Mouse (Mus musculus) liver, adult (tissue): Measurements from ENCODE around the gene Dusp2.

Source experiments
- GATA4 ChIP-seq: IDR thresholded peaks from 2 replicates; pipeline ENCODE4 v1.6.1; 2014; ENCODE audit warnings: mild to moderate bottlenecking, low read length; ENCODE audit not compliant: insufficient replicate concordance

Gene Dusp2

DNA sequence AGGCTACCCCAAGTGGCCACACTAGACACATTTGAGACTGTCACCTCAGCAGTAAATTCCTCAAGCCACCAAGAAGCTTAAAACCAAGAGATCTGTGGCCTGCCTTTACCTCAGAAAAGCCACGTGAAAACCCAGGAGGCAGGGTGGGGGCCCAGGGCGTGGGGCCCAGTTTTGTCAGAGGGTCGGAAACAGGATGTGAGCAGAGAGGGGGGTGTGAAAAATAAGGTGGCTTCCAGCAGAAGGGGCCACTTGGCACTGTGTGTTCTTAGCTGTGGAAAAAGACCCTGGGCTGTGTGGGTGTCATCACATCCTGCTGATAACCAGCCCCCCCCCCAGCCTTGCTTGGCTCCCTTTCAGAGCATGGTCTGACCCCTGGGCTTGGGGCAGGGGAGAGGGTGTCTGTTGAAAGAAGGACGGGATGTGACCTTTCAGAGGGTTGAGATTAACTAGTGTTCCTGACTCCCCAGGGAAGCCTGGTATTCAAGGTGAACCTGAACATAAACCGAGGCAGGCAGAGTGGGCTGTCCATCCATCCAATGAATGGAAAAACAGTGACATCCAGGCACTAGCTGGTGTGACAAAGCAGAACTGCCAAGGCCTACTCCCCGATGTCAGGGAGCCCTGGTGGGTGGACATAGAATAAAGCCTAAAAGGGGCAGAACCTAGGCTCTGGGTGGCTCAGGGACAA is 21.3 kb upstream of the Dusp2 start:
- TF ChIP-seq GATA4: no peak

DNA sequence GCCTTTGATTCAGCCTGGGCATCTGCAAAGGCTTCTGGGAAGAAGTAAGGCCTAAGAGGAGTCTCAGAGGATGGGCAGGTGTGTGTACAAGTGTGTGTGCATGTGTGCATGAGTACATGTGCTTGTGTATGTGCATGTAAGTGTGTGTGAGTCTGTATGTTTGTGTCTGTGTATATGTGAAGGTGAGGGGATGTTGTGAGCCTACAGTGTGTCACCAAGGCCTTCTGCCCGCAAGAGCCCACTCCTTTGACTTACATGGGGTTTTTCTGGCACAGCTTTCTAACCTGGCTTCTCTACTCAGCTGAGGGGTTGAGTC is 20.8 kb upstream of the Dusp2 start:
- no peak for TF ChIP-seq GATA4

DNA sequence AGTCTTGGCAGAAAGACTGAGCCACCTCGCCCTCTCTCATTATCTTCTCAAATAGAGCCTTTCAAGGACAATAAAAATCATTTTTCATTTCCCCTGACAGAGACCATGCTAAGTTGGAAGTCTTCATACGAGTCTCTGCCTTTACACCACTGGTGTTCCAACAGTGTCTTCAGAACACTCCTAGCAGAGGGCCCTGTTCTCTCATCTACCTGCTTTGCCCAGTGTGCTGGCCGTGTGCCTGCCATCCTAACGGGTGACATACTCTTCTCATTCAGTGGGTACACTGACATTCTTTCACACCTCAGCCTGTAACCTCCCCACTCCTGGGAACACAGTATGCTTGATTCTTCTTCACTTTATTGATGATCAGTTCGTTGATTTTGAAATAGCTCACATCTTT is 19.5 kb upstream of the Dusp2 start:
- no peak for TF ChIP-seq GATA4

DNA sequence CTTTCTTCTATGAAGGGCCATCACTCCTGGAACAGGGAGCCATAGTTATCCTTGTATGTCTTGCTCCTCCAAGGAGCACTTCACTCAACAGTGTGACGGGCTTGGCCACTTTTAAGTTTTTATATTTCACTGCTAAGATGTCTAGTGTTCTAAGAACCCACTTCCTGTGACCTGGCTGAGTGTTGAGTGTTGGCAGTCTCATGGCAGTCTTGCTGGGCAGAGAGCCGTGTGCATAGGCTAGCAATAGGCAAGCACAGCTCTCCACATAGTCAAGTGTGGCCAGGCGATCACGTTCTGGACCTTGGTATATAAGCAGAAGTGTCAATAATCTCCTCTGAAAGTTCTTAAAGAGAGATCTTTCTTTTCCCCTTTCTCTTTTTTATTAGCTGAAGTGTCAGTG is 17.8 kb upstream of the Dusp2 start:
- no peak for TF ChIP-seq GATA4

DNA sequence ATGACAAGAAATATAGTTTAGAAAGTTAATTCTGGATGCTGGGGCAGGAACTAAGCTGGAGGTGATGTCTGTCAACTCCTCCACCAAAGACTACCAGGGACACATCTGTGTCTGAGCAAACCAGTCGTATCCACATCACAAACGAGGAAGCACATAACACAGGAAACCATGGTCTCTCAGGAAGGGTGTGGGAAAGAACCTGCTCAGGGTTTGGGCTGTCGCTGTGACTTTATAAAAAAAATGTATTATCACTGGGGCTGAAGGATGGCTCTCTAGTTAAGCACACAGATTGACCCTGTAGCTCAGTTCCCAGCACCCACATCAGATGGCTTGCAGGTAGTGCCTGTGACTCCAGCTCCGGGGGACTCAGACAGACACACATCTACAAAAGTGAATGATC is 16.9 kb upstream of the Dusp2 start:
- no peak for TF ChIP-seq GATA4

DNA sequence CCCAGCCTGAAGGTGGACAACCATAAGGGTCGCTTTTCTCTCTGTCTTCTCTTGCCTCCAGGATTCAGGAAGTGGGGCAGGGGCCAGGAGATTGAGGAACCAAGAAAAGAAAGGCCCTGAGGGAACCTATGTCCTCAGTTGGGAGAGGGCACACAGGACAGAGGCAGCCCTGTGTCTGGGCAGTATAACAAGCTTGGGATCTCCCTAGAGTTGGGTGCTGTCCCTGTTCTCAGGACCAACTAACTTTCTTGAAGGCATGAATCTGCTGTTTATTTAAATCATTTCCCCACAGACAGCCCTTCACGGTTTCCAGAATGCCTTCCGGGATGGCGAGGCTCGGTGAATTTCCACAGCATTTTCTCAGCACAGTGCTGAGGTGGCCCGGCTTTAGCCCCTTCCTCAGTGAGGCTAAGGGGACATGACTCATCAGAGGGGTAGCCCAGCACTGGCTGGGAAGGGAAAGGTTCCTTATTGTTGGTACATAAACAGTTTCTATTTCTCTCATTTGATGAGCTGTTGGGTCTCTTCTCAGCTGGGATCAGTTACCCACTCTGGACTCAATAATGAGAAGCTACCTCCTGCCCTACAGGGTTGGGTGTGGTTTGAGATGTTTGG is 13.2 kb upstream of the Dusp2 start:
- no peak for TF ChIP-seq GATA4

DNA sequence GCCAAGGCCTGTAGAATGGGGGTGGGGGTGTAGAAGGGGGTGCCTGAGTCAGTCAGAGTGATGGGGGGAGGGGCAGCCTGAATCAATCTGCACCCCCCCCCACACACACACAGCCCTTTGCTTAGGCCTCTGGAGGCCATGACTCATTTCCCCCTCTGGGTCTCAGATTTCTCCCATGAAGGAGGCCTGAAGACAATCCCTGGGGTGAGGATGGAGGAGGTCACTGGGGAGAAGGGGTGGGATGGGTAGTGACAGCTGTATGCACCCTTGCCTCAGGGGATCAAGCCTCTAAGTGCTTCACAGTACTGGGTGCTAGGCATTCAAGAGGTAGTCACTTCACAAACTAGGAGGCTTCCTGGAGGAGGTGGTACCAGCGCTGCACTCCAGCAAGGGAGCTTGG is 12.3 kb upstream of the Dusp2 start:
- TF ChIP-seq GATA4: no peak

DNA sequence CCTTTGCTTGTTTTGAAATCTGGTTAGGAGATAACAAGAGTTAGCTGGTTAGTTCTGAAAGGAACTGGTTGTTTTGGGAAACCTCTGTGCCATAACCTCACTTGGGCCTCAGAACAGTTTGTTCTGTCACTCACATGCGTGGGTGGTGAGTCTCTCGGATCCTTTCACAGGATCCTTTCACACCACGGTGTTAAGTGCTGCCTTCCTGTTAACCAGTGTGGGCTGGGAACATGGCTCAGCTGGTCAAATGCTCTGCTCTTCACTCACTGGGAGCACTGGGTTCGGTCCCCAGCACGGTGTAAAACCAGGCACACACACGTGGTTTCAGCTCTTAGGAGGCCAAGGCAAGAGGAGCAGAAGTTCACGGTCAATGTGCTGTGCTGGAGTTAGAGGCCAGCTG is 11.5 kb upstream of the Dusp2 start:
- TF ChIP-seq GATA4: no peak

DNA sequence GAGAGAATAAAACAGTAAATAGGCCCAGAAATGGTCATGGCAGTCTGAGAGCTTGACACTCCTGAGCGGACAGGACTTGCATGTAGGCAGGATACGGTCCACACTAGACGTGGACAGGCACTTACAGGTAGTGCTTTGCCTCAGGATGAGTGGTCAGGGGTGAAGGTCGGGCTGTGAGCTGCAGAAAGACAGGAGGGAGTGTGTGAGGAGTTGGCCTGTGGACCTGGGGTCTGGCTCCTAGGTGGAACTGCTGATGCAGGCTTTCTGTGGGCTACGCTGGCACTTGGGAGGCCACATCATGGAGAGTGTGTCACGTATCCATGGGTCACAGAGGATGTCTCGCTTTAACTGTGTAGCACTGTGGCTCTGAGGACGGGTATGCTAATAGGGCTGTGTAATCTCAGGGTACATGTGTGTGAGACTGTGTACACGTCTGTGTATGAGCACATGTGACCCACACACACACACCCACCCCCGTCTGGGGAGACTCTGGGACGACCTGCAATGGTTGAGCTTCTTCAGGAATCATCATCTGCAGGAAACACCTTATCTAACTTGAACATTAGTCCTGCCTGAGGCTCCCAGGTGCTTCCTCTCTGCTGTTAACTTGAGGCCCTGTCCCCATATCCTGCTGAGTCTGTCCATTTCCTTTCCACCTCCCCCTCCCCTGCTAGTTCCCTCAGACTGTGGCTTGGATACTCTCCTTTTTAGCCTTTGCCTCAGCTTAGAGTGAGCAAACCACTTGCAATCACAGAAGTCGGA is 7.7 kb upstream of the Dusp2 start:
- TF ChIP-seq GATA4: no peak

DNA sequence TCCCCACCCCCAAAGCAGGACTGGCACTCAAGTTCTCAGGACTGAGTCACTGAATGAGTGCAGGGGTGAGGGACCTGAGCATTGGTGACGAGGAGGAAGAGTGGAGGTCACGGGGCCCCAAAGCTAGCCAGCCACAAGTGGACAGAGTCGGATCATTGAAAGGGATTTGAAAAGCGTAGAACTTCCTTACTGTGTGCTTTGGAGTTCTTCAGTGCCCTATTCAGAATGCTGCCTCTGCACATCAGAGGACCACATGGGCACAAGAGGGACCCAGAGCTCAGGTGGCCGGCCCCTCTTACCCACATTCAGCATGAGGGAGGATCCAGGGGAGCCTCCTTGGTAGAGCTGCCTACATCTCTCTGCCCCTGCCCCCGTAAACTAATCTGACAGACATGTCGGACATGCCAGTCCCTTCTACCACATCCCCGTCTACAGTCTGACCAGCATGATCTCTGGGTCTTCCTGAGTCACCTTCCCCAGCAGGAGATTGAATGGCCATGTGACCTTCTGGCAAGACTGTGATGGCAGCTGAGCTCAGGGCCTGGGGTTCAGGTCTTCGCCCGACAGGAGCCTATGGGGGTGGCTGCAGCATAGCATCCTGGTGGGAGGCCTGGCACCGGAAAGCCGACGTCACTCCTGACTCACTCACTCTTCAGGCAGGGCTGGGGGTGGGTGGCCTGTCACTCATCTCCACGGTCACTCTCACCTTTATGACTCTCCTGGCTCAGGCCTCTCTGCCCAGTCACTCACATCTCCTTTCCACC is 3.0 kb upstream of the Dusp2 start:
- no peak for TF ChIP-seq GATA4

DNA sequence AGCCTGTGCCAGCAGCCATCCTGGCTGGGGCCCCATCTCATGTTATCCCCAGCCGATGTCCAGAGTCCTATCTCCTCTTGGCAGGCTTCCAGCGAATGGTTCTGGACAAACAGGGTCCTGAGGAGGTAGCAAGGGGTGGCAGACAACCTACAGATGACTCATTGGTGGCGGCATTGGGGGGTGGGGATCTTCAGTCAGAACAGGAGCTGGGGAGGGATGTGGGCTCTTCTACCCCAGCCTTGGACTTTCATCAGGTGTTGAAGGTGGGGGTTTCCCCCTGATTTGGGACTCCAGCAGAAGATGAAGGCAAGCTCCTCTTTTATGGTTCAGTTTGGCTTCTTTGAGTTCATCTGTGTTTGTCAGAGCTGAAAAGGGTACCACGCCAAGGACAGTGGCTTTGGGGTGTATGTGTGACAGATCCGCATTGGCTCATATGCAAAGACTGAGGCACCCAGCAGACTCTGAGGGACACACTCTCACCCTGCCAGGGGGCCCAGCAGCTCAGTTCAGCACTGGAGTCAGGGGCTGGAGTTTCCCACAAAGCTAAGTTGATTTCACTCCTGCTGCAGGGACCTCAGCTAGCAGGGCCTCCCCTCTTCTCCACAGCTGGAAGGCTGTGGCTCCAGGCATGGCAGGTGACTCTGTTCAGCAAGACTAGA is 1.9 kb upstream of the Dusp2 start:
- no peak for TF ChIP-seq GATA4

DNA sequence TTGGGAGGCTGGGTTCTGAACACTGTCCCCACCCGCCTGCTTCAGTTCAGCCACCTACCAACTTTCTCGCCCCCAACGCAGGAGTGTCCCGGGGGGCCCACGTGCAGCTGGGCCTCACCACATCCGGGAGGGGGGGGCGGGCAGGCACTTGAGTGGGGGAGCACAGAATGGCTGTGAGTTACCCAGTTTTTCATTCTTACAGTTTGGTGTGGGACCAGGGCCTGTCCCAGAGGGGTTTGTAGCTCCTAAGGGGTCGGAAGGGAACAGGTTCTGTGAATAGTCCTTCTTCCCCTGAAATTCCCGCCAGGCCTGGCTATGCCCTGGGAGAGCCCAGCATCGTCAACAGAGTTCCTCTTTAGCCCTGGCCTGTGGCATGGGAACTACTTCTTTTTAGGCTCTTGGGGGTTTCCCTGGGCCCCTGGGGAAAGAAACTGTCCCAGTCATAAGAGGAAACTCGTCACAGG is 849 bp upstream of the Dusp2 start:
- TF ChIP-seq GATA4: no peak

DNA sequence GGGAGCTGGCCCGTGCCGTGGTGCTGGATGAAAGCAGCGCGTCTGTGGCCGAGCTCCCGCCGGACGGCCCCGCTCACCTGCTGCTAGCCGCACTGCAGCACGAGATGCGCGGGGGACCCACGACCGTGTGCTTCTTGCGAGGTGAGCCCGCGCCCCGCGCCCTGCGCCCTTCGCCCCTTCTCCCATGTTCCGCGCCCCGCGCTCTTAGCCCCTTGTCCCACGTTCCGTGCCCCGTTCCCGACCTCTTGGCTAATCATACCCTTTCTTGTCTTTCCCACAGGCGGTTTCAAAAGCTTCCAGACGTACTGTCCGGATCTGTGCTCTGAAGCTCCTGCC is 506 bp downstream of the Dusp2 start:
- no peak for TF ChIP-seq GATA4

DNA sequence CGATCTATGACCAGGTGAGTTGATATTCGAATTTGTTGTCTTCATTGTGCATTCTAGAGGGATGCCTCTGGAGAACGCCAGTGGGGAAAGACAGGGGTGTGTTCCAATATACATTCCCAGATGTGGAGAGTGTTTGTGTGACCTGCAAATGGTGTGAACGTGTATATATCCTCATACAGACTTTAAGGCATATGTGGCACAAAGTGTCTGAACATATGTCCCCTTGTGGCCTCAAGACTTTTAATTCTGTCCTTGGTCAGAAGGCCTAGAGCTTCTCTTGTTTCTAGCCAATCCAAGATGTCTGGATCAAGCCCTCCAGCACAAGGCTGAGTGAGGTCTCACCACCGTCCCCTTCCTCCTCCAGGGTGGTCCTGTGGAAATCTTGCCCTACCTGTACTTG is 926 bp downstream of the Dusp2 start:
- no peak for TF ChIP-seq GATA4

DNA sequence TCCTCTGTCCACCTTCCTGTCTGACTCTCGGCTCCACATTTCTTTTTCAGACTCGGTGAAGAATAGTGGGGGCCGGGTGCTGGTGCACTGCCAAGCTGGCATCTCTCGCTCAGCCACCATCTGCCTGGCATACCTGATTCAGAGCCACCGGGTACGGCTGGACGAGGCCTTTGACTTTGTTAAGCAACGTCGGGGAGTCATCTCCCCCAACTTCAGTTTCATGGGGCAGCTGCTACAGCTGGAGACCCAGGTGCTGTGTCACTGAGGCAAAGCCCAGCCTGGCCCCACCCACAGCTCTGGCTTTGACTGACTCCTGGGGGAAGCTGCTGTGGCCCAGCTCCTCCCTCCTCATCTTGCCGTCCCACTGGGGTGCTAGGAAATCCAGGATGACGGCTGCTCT is 1.6 kb downstream of the Dusp2 start:
- no peak for TF ChIP-seq GATA4
